Mouse (Mus musculus) cerebellum, postnatal 14 days (tissue): ENCODE results near the gene Ebf4.
"Not testable (repeated sequence)": the region's sequence is repeated elsewhere in the genome, so short reads cannot be mapped to it uniquely, and the experiment has no call there.

Experiments used
- DNase-seq, 2 experiments: peaks; one replicate each; pipeline ENCODE4 v3.0.0; 2021; ENCODE audit warnings: mixed read lengths in 2 of 2

Ebf4 gene

GRCm38 (mm10) chr2:130295331-130296133 lies 563 bp downstream of the Ebf4 start:
- peak; percentile 51 to 56 for DNase-seq

GRCm38 (mm10) chr2:130296134-130296745 lies 1.3 kb downstream of the Ebf4 start:
- DNase-seq: no peak

DNA sequence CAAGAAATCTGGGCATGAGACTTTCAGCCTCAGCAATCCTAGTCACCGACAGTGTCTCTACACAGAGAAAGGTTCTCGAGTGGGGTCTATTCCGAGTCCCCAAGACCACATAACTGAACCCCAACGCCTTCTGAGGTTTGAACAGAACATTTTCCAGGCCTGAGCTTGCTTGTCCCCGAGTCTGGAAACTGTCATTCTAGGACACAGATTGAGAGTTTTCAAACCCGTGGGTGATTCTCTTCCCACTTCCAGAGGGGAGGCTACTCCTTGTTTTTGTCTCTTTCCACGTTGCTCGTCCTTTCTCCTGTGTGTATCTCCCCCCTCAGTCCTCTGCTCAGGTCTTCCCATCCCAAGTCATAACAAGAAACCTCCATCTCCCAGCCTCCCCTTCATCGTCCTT lies 2.6 kb downstream of the Ebf4 start:
- no peak for DNase-seq

- no peak for DNase-seq
Measured at GRCm38 (mm10) chr2:130303014-130303413, 8.0 kb downstream of the Ebf4 start.

GRCm38 (mm10) chr2:130327057-130327456 lies 32.1 kb downstream of the Ebf4 start:
- DNase-seq: no peak

DNA sequence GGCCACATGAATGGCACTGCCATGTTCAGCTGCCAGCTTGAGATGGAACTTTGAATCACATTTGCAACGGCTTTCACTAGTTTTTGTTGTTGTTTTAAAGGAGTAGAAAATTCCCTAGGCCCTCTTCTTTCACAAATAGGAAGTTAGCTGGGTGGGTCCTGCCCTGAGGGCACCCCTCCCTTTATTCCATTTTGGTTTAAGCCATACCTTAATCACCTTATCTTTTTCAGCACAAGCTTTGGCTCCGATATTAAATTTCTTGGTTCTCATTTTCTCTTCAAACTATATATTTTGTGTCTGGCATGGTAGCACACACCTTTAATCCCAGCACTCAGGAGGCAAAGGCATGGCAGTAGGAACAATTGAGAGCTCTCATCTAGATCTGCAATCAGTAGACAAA lies 34.5 kb downstream of the Ebf4 start:
- no peak for DNase-seq

DNA sequence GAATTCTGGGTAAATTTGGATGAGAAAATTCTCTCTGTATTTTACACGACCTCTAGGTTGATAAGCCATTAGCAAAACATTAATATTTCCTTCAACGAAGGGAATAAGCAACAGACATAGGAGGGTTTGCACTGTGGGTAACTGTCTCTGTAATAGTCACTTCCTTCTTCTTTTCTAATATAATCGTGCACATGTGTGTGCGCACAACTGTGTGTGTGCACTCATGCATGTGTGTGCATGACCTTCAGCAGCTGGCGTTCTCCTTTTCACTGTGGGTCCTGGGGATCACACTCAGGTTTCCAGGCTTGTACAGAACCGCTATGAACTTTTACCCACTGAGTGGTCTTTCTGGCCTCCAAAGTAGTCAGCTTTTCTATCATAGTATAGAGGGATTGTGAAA lies 40.1 kb downstream of the Ebf4 start:
- DNase-seq: no peak

GRCm38 (mm10) chr2:130340464-130341219 lies 45.7 kb downstream of the Ebf4 start:
- no peak for DNase-seq

GRCm38 (mm10) chr2:130341220-130341580 lies 46.2 kb downstream of the Ebf4 start:
- DNase-seq: no peak

- DNase-seq: no peak
Measured at GRCm38 (mm10) chr2:130350376-130350775, 55.4 kb downstream of the Ebf4 start.

DNA sequence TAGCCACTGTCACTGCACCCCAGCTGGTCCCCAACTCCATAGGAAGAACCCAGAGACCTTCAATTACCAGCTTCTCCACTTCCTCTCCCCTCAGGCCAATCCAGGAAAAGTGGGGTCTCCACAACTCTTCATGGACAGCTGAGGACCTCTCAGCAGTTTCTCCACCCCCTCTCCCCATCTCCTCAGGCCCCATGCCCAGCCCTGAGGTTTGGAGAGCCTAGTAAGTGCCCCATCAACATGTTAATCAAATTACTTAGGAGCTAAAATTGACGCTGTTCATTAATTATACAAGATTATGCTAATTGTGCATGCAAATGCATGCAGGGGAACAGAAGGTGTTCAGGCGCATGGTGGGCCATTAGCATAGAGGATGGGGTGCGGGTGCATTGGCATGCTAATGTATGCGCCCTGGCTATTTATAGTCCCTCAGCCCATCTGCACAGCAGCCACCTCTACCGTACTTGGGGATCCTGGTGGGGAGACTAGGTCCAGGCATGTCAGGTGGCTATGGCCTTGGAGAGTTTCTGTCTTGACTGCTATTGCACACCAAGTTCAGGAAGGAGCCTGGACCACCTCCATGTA lies 56.9 kb downstream of the Ebf4 start:
- no peak for DNase-seq

DNA sequence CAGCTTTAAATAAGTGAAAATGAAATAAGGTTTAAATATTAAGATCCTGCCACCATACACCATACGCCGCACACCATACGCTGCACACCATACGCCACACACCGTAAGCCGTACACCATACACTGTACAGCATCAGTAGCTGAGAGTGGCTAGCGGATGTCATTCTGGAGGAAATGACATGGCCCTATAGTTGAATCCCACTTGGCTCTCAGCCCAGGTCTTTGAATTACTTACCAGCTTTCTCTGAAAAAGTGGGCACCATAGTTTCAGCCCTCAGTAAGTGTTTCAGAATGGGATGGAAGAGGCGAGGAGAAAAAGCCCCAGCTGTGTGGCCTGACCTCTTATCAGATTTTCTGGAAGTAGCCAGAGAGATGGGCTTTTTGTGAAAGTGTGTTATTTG lies 58.4 kb downstream of the Ebf4 start:
- no peak for DNase-seq

DNA sequence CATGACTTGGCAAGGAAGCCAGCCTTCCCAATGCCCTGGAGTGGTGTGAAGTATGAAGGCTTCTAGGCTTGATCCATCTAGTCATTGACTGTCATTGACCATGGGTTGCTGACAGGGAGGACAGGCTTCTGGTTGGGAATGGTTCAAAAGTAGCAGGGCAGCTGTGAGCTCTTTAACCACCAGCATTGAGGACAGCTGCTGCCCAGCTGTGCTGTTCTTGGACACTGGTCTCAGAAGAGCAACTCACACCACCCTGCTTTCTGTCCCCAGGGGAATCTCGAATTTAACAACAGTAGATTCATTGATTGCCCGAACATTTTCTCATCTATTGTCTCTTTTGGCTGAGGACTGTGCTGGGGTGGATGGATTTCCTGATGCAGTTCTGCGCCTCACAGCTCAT lies 58.9 kb downstream of the Ebf4 start:
- DNase-seq: no peak

DNA sequence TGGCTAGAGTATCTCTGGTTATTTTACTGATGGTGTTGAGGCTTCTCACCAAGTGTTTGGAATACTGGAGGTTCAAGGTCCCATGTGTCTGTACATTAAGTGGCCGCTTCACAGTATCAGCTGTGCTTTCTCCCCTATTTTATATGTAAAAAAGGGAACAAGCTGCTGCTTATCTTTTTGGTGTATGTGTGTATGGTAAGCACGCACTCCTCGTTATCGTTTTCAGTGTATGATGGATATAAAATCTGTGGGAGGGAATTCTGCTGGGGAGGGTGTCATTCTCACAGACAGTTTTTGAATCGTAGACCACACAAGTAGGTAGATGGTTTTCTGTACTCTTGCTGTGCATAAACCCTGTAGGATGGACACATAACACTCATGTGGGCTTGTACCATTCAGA lies 62.6 kb downstream of the Ebf4 start:
- DNase-seq: no peak

- DNase-seq: no peak
Measured at GRCm38 (mm10) chr2:130358852-130359251, 63.9 kb downstream of the Ebf4 start.

DNA sequence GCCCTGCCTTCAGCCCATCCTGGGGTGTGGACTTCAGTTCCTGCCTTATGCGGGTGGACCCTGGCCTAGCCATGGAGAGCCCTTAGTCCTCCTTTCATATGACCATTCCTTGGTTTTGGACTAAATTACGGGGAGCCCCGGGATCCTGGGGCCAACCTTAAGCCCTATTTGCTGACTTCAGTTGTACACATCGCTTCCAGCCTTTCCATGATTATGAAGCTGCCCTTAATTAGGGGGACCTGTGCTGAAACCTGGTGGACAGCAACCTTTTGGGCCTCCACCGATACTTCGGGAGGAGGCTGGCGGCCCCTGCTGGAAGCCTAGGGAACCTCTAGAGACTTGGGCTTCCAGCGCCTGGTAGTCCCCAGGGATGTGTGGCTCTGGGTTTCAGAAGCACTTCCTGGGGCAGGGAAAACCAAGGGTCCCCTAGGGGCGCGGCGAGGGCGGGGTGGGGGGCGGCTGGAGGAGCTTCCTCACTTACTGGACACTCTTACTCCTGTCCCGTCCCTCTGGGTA lies 67.6 kb downstream of the Ebf4 start:
- peak; percentile 41 to 68 for DNase-seq

DNA sequence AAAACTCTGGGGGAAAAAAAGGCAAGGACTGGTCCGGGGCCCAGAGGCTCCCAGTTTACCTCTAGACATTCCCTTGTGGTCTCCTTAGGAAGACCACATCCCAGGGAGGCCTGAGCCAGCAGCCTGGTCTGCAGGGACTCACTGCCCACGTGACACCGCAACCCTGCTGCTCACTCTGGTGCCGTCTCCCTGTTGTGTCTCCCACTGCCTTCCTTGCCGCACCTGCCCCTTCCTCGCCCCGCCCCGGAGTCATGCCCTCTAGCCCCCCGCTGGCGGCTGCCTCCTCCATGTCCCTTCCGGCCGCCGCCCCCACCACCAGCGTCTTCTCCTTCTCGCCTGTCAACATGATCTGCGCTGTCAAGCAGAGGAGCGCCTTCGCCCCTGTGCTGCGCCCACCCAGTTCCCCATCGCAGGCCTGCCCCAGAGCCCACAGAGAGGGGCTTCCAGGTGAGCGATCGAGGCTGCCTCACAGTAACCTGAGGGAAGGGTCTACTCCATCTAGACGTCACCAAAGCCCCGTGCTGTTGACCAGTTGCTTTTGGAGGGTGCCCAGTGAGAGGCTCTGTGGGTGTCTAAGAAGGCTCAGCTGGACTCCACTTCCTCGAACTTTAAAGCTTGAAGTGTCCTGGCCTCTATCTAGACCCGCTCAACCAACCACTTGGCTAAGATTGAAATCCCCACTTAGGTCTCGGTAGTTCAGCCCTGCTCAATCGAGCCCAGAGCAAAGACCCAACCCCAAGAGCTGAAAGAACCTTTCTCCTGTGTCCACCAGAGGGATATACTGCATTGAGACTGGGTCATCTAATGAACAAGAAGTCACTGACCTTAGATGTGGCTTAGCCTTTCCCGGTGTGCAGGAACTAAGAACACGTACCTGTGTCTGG lies 70.5 kb downstream of the Ebf4 start:
- no peak for DNase-seq

GRCm38 (mm10) chr2:130367386-130367785 lies 72.4 kb downstream of the Ebf4 start:
- no peak for DNase-seq

DNA sequence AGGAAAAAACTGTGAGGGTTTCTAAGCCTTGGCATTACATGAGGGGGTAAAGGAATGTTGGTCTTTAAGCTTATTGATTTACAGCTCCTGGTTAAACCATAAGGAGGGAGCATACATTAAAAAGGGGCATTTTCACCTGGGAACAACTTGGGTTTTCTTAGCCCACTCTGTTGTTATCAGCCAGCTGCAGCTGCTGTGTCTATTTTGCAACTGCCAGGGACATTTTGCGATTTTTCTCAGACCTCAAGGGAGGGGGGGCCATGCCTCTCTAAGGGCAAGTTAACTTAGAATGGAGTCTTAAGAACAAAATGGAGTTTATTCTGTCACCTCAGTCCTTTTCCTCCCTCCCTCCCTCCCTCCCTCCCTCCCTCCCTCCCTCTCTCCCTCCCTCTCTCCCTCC lies 78.1 kb downstream of the Ebf4 start:
- not testable (repeated sequence) for DNase-seq

- peak; percentile 12 to 42 for DNase-seq
Measured at GRCm38 (mm10) chr2:130374951-130375350, 80.0 kb downstream of the Ebf4 start.

- no peak for DNase-seq
Measured at GRCm38 (mm10) chr2:130383205-130383604, 88.2 kb downstream of the Ebf4 start.

DNA sequence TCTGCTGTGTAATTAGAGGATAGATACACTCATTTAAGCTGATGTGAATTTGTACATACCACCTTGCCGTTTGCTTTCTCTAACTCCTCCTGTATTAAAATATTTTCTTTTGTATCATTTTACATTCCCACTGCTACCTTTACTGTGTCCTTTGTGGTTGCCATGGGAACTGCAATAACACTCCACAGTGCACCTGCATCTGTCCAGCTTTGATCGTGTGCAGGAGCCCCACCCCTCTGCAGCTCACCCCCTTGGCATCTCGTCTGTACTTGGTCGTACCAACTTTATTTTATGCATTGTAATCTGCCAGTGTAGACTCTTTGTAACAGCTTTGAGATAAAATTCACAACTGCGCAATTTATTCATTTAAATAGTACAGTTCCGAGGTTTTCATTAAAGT lies 88.9 kb downstream of the Ebf4 start:
- DNase-seq: no peak
